In genomic region chr11:8684262-8684661, GRCm38 (mm10) we compare ENCODE assay signal across 21 mouse cellular contexts.
"Had no signal": no experiment of that assay in that cellular context is flagged by ENCODE, and none has a peak within 500 bp of the region (broad histone marks: within the 10 kb centered on the region; RNA-seq: fewer than 3 reads in every experiment).

No protein-coding gene starts in this region.

- H3K4me2 ChIP-seq: limb, embryonic 13.5 days; liver, embryonic 12.5 days; liver, embryonic 15.5 days; lung, embryonic 15.5 days; neural tube, embryonic 12.5 days; neural tube, embryonic 15.5 days; stomach, embryonic 15.5 days had no signal

- DNase-seq: kidney, adult 2 months; kidney, postnatal 25 days; layer of hippocampus, adult 9-11 months; liver; lung, adult 18-20 months; lung, postnatal 10 days; lung, postnatal 36 days; midbrain, embryonic 14.5 days; right cerebral cortex, postnatal 25 days; spleen, adult 18-20 months had no signal

- H3K4me3 ChIP-seq: layer of hippocampus, adult 2 months; limb, embryonic 10.5 days; limb, embryonic 13.5 days; liver, embryonic 12.5 days; liver, embryonic 15.5 days; lung, embryonic 15.5 days; megakaryocyte, embryonic 14.5 days; midbrain, embryonic 10.5 days; neural tube, embryonic 12.5 days; neural tube, embryonic 15.5 days; stomach, embryonic 15.5 days had no signal

- H3K36me3 ChIP-seq: limb, embryonic 10.5 days; limb, embryonic 13.5 days; liver, embryonic 12.5 days; liver, embryonic 15.5 days; lung, embryonic 15.5 days; midbrain, embryonic 10.5 days; neural tube, embryonic 12.5 days; neural tube, embryonic 15.5 days; stomach, embryonic 15.5 days had no signal

- H3K27me3 ChIP-seq: limb, embryonic 13.5 days; liver, embryonic 12.5 days; liver, embryonic 15.5 days; lung, embryonic 15.5 days; megakaryocyte, embryonic 14.5 days; neural tube, embryonic 12.5 days; neural tube, embryonic 15.5 days; stomach, embryonic 15.5 days had no signal
